Mouse (Mus musculus) NIH3T3 (cell line): ENCODE data around the gene Znrd1as.

Source experiments
- DNase-seq: peaks from one replicate; pipeline ENCODE4 v3.0.0-alpha.2; 2012; ENCODE audit warnings: low read depth

Gene Znrd1as

DNA sequence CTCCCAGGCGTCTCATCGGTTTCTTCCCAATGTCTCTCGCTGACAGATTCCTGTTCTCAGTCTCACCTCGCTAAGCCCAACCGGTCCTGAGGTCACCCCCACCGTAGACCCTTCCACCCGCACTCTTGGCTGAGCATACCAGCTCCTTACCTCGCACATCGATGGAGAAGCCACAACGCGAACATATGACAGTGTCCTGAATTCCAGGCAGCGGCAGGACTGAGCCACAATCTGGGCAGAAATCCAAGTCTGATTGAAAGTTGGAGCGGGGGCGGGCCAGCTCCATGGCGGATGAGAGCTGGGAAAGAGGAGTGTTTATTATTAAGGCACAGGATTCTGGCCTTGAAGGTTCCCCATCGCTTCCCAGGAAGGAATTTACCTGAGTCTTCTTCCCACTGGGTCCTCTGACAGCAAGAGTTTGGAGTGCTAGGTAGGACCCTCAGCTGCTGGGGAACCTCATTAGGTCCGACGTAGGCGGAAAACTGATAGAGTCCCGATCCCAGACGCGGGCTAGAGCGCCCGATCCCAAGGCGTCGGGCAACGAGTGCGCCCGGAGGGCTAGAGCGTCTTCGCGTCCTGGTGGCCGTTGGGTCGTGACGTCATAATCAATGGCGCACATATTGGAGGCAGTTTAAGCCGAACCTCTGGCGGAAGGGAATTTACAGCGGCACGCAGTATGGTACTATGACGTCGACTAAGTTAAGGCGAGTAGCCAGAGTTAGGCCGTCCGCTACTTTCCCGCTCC is at the start of gene Znrd1as, which contains the start of gene Znrd1:
Gene Znrd1as (plus strand): TSS at position 594 of the 745 bp plus-strand sequence.
Gene Znrd1 (minus strand): TSS at position 561 of the 745 bp plus-strand sequence.
- DNase-seq, result peak; percentile 99

DNA sequence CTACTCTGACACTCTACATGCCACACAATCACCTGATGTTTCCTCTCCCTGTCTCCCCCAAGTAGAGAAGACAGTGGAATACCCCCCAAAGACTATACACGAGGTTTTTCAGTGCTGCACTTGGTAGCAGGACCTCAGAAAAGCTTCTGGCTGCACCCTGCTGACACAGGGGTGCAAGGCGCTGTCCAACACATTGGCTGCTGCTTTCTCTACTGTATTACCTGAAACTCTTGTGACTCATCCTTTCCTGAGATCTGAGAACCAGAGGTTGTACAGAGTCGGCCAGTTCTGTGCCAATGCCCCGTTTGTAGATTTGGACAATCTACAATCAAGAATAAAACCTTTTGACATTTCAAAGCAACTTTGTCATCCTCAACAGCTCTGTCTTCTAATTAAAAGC is 48.6 kb upstream of the Znrd1as start:
- DNase-seq, result no peak

DNA sequence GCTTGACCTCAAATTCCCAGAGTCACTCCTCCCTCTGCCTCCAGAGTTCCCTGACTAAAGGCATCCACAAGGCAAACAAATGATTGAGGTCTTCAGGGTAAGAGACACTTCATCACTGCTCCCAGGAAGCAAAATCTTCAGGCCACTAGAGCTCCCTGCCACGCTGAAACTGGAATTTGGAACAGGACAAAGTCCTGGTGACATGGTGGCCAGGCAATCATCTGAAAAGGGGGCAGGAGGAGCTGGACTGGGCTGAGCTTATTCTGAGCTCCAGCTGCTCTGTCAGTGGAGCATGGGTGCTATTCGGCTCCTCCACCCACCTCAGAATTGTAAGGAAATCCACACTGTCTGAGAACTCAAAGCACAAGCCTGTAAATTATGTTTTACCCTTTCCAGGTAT is 46.4 kb upstream of the Znrd1as start:
- no peak for DNase-seq

DNA sequence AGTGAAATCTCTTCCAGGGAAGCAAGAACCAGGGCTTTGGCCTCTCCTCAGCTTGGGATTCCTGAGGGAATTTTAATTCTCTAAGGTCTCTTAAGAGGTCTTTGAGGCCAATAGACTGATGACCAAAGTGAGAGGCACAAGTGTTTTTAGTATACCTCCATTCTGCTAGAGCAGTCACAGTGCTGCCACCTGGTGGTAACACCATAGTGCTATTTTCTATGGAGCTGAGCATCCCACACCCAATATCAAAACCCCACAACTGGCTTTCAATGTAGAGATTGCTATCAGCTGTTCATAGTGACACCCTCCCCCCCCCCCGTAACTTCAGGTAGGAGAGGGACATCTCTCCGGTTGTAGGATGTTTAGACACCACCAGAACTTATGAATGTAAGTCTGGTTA is 44.3 kb upstream of the Znrd1as start:
- peak; percentile 91 for DNase-seq

DNA sequence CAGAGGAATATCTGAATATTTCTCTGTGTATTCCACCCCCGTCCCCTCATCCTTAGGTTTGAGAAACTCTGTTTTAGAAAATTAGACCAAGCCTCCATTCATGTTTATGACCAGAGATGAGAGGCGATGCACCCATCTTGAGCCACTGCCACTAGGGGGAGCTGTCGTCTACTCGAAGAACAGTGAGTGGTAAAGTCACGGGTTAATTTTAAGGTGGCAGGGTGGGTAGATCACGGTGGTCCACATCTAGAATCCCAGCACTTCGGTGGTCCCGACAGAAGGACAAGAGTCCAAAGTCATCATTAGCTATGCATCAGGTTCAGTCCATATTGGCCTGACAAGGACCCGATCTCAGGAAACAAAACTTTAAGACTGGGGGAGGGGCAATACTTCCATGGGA is 43.3 kb upstream of the Znrd1as start:
- DNase-seq, result peak; percentile 85

DNA sequence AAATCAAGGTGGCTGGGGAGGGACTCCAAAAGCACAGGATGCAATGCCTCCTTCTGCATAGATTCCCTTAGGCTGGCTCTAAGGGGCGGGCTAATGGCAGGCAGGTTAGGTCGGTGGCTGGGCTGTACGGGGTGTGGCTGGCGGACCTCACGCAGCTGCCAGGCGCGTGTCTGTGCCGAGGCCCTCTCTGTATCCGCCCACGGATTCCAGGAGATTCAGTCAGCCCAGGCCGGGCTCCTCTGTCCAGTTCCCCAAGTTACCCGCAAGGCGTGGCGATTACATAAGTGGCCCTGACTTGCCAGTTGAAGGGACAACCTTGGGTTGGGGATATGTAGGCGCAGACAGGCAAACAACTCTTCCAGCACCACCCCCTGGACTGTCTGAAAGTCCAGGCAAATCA is 38.2 kb upstream of the Znrd1as start:
- DNase-seq, result no peak

DNA sequence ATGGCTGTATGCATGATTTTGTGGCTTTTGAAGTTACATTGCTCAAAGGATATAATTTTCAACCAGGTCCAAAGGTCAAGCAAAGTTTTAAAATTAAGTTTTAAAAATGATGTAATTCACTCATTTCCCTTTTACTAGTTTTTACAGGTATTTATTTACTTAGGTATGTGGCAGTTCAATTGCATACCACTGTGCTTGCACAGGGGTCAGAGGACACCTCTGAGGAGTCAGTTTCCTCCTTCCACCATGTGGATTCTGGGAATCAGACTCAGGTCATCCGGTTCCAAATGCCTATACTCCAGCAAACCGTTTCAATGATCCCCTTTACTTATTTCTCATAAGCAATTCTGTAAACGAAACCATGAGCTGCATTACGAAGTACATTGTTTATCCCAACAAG is 35.7 kb upstream of the Znrd1as start:
- no peak for DNase-seq

DNA sequence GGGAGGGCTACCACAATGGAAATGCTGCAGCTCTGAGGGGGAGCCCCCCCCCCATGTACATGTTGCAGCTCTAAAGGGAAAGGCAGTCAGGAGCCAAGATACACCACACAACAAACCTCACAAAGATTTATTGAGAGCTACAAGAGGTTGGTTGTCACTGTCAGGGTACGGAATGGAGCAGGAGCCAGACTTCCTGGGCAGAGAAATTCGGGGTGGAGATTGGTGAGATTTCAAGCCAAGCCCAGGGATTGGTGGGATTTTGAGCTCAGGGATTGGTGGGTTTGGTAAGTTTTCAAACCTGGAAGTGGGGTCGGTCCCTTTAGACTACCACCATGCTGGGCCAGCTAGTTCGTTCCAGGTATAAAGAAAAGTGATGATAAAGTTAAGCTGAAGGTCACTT is 34.9 kb upstream of the Znrd1as start:
- DNase-seq, result no peak

DNA sequence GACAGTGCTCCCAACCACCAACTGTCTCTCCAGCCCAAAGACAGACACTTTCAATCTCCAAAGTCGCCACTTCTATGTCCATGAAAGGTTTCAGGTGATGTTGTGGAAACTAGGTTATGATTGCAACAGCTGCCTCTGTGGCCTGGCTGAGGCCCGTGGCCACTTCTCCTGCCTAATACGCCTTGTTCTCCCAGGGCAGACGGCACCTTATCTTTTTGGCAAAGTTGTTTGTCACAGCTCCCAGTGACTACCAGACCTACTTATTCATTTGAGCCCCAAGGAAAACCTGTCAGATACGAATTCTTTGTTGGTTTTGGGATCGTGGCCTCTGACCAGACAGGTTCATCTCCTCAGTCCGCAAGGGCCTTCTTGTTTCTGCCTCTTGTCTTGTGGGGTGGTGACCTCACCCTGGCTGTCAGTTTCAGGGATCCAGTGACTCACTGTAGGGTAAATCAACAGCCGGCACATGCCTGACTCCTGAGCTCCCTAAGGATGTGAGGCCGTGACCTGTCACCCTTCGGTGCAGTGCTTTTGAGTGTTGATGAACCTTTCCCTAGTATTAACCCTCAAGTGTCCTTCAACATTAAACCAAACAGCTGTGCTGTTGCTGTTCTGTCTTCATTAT is 30.8 kb upstream of the Znrd1as start:
- no peak for DNase-seq

DNA sequence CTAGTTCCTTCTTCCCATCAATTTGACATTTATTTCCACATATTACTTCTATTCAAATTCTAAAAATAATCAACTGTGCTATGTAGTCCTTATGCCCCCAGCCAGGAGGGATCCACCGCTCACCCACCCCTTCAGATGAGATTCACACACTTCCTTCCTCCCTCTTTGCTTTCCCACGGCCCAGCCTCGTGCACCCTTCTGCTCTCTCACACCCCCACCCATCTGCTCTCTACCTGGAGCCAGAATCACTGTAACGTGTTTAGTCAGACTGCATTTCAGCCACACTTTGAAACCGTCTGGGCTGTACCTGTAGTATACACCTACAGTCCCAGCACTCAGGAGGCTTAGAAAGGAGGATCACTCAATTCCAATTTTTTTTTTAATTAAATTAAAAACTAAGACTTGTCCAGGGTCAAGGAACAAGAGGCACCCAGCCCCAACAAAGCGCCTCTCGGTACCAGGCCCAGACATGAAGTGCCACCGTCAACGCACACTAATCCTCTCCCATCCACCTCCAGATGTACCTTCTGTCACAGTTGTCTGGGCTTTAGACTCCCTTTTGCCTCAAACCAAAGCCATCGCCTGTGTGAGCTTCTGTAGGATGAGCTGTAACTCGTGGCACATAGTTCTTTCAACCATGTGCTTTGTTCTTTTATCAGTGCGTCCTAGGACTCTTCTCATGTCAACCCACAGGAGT is 29.0 kb upstream of the Znrd1as start:
- DNase-seq, result no peak

DNA sequence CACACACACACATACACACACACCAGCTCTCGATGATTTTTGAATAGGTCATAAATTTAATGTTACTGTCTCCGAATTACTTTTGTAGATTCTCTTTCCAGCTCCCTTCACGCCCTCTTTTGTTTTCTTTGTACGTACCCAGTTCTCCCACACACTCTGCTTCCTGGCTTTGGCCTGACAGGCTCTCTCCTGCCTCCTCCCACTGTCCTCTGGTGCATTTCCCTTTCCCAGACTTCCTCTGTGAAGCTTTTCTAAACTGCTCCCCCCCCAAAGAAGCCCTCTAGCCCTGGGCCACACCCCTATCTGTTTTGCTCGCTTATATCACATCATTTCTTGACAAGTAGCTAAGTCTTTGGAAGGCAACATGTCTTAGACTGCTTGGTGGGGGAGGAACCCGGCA is 28.2 kb upstream of the Znrd1as start:
- no peak for DNase-seq

DNA sequence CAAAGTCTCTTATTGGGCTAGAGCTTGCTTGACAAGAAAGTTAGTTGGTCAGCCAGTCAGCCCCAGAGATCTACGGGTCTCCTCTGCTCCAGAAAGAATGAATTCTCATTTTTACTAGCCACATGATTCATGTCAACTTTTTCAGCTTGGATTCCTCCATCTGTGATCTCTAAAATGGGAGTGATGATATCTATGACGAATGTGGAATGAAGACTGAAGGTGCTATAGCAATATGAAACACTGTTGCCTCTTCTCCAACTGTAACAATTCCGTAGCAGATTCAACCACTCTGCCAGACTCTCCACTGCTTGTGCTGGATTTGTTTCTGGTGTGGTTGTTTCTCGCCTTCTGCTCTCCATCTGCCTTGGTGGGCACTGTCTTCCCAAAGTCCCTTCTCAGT is 27.3 kb upstream of the Znrd1as start:
- DNase-seq, result peak; percentile 15

DNA sequence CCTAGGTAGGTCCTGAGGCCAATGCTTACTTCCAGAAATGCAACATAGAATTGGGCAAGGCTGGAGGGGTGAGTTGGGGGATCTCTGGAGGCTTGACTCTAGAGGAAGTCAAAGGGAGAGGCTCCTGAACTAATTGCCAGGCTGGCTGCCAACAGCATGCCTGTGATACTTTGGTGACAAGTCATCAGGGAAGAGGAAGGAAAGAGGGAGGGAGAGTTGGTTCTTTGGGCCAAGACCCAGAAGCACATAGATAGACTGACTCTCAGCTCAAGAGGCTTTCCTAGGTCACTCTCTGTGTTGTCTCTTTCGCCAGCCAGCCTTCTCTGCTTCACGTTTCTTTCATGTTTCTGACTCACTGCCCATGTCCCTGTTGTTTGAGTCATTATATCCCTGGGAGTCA is 26.6 kb upstream of the Znrd1as start:
- peak; percentile 85 for DNase-seq

DNA sequence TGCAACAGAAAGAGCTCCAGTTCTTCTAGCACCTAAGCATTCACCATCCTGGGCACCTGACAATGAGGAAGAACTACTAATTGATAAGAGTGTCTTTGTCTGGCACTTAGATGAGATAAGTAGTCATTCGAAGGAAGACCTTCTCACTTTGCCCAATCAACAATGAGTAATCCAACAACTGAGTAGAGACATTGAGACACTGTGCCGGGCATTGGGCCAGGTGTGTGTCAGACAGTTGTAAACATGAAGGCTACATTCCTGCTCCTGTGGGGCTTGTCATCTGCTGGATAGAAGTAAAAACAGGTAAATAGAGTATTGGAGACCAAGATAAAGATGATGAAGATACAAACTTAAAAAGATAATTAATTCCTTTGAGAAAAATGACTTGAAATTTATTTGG is 20.3 kb upstream of the Znrd1as start:
- peak; percentile 67 for DNase-seq

DNA sequence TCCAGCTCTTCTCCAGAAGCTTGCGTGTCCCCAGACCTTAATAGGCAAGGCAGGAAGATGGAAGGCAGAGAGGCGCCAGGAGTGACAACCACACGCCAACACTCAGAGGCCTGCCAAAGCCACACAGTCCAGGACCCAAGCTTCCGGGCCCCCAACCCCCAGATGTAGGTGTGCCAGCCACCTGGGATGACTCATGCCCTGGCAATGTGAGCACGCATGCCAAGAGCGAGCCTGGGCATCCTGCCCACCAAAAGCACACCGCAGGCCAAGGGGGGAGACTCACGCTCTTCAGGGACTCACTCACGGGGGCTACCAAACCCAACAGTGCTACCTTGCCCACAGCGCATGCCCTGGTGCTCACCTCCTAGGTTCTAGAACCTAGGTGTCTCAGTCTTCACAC is 16.0 kb upstream of the Znrd1as start:
- peak; percentile 37 for DNase-seq

DNA sequence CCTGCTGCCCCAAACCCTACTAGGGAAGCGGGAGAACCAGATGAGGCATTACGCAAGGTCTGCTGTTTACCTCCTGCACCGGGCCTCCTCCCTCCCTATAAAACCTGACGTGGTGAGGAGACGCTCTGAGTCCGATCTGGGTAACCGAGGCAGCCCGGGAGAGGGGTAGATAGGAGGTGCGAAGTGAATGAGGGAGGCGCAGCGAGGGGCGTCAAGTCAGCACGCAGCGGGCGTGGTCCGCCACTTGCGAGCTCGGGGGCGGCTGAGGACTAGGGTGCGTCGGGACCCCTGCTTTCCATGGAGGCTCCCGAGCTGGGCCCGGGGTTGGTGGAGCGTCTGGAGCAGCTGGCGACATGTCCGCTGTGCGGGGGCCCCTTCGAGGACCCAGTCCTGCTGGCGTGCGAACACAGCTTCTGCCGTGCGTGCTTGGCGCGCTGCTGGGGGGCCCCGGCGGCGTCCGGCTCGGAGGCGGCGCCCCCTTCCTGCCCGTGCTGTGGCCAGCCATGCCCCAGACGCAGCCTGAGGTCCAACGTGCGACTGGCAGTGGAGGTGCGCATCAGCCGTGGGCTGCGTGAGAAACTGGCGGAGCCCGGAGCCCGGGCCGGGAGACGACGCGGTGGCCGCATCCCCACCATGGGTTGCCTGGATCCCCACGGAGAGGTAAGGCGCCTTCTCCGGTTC is 15.5 kb upstream of the Znrd1as start, which contains the start of gene Rnf39:
Gene Rnf39 (plus strand): TSS at position 128 of the 681 bp plus-strand sequence.
- no peak for DNase-seq

DNA sequence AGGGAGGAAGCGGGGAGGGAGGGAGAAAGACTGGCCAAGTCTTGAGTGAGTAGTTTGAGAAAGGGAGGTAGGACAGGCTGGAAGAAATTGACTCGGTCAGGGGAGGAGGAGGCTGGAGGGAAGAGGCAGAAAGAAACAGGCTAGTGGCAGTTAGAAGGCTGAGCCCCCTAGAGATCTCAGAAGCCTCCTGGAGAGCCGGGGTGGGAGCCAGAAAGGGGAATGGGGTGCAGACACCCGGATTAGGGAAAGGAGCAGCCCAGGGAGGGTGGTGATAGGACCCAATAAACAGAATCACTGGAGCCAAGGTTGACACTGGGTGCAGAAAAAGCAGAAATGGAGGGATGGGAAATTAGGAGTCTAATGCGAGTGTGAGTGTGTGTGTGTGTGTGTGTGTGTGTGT is 14.7 kb upstream of the Znrd1as start:
- no peak for DNase-seq

DNA sequence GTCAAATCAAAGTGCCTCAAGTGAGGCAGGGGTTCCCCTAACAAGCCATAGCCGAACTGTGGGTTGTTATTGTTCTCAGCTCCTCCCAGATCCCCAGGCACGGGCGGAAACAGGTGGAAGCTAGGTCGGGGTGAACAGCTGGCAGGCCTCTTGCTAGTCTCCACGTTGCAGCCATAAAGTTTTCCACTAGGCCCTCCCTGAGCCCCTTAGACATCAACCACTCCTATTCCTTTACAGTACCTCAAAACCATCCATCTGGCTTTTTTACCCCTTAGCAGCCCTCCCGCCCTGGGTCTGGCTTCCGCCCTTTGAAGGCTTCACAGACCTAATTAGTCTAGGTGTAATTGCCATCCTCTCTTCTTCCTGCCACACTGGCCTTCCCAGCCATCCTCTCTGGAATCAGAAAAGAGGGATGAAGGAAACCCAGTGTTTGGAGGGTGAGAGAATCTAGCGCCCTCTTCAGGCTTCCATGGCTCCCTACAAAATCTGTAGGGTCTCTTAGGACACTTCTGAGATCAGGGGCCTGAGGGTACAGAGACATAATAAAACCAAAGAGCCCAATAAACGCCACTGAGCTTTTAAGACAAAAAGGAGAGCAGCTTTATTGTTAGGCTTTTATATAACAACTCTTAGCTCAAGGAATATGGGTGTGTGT is 14.1 kb upstream of the Znrd1as start:
- no peak for DNase-seq

DNA sequence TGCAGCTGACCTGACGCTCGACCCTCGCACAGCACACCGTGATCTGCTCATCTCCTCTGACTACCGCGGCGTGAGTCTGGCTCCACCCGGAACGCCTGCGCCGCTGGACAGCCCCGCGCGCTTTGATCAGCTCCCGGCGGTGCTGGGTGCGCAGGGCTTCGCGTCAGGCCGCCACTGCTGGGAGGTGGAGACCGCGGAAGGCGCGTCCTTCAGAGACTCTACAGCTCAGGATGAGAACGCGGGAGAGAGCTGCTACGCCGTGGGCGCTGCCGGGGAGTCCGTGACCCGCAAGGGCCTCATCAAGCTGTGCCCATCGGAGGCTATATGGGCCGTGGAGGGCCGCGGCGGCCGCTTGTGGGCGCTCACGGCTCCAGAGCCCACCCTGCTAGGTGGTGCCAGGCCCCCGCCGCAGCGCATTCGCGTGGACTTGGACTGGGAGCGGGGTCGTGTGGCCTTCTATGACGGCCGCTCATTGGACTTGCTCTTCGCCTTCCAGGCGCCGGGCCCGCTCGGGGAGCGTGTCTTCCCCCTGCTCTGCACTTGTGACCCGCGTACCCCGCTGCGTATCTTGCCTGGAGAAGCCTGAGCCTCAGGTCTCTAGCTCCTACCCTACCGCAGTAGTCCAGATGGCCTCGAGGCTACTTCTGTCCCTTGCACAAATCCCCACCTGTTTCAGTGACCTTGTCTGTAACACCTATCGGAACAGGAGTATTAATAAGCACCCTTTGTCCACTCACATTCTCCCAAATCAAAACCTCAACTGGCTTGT is 11.2 kb upstream of the Znrd1as start:
- peak; percentile 71 for DNase-seq

DNA sequence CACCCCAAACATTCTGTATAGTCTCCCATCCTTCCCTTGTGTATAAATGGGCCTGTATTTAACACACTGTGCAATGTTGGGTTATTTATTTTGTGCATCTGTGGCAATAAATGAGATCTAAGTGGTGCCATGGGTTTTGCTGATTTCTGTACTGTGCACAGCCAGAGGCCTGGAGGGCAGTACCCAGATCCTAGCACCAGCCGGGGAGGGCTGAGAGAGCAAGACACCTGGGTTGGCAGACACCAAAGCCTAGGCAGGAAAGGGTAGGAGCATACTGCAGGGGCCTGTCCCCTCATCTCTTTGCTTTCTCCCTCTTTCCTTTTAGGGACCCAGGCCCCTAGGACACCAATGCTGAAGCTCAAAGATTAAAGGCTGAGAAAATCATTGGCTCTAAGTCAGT is 10.1 kb upstream of the Znrd1as start:
- no peak for DNase-seq

DNA sequence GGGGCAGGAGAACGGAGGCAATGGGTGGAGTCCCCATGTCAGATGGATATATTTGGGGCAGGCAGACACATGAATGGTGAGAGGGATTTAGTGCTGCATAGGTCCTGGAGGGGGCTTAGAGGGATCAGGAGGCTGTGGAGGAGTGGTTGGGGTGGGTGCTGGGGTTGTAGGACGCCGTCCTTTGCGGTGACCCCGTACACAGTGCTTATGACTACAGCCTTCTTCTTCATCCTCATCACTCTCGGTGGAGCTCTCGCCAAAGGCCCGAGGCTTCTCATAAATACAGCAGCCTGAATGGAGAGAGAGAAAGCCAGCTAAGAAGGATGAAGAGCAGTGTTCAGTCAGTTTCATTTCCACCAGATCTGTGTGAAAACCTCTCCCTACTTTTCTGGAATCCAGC is 9.1 kb upstream of the Znrd1as start:
- no peak for DNase-seq
